Mouse (Mus musculus) C2C12 (cell line): ENCODE data around the gene Dpy30. TPM values are rescaled to one million over a fixed set of nuclear protein-coding genes. Genes with fewer than 3 reads are reported as not detected.
A peak's percentile ranks its signal among the peaks of the same experiment; 100 is the strongest.

Experiments used
- H3K27me3 ChIP-seq: one replicate; pipeline ENCODE4 v1.6.1; 2011; ENCODE audit not compliant: control insufficient read depth, insufficient read depth, insufficient read length
- H3K36me3 ChIP-seq: one replicate; pipeline ENCODE4 v1.6.1; 2011; ENCODE audit not compliant: control insufficient read depth, insufficient read depth
- H3K4me3 ChIP-seq: one replicate; pipeline ENCODE4 v1.5.1; 2011; ENCODE audit warnings: mild to moderate bottlenecking, control low read depth; ENCODE audit not compliant: poor library complexity, insufficient read depth, severe bottlenecking
- H3K79me2 ChIP-seq: one replicate; pipeline ENCODE4 v1.6.1; 2011; ENCODE audit not compliant: control insufficient read depth, insufficient read depth
- H3K79me3 ChIP-seq: one replicate; pipeline ENCODE4 v1.6.1; 2011; ENCODE audit warnings: low read depth, control low read depth
- H3ac ChIP-seq: one replicate; pipeline ENCODE3; 2011; ENCODE audit warnings: low read depth; ENCODE audit not compliant: control insufficient read depth, insufficient read length
- CEBPB ChIP-seq: IDR thresholded peaks from one replicate; pipeline ENCODE4 v1.6.1; 2011; ENCODE audit warnings: low read depth, mild to moderate bottlenecking, control low read depth, moderate library complexity
- CTCF ChIP-seq: IDR thresholded peaks from one replicate; pipeline ENCODE4 v1.5.1; 2011; ENCODE audit not compliant: control insufficient read depth, insufficient read depth, insufficient read length
- FOSL1 ChIP-seq: IDR thresholded peaks from one replicate; pipeline ENCODE4 v1.8.0; 2011; ENCODE audit warnings: mild to moderate bottlenecking, low read length; ENCODE audit not compliant: poor library complexity, insufficient read depth, severe bottlenecking
- MAX ChIP-seq: IDR thresholded peaks from one replicate; pipeline ENCODE4 v1.6.1; 2011; ENCODE audit warnings: mild to moderate bottlenecking, control low read depth
- MYOD1 ChIP-seq: IDR thresholded peaks from one replicate; pipeline ENCODE4 v1.6.1; 2011; ENCODE audit warnings: low read depth; ENCODE audit not compliant: control insufficient read depth, insufficient read length
- MYOG ChIP-seq: IDR thresholded peaks from one replicate; pipeline ENCODE4 v1.6.1; 2011; ENCODE audit not compliant: control insufficient read depth, insufficient read length; ENCODE audit errors: extremely low read depth
- USF1 ChIP-seq: IDR thresholded peaks from one replicate; pipeline ENCODE4 v1.6.1; 2011; ENCODE audit warnings: low read depth, mild to moderate bottlenecking, control low read depth, moderate library complexity
- polyA plus RNA-seq: library from polyadenylated mRNA; unstranded; fragments of >200 nt; fragmentation: generic; extraction: Trizol; gene quantifications from one replicate; pipeline ENCODE4 v1.2.1, GENCODE M21; 2012; ENCODE audit warnings: missing spikeins

Dpy30 gene
- polyA plus RNA-seq, 1 experiment, result 117 TPM

DNA sequence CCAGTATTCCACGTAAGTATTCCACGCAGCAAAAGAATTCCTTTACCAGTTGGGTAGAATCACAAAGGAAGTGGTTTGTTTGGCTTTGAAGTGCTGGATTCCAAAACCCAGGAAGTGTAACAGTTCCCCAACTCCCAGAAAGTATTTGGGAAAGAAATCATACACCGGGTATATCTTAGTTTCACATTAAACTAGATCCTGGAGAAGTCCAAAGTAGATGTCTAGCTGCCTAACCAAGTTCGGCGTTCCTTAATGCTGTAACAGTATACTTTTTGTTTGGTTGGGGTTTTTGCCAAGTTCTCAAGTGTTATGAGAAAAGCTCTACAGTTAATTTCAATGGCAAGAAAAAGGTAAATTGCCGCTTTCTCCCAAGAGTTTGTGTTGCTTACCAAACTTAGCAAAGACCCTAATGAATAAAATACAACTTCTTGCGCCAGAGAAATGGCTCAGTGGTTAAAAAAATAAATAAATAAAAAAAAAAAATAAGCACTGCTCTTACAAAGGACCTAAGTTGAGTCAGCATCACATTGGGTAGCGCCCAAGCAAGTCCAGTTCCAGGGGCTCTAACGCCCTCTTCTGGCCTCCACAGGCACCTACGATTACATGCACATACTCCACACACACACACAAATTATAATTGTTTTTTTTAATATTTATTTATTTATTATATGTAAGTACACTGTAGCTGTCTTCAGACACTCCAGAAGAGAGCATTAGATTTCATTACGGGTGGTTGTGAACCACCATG, 27.5 kb downstream of the Dpy30 start:
- Histone ChIP-seq H3K79me2 (peaks cover 33% of the 10 kb centered on the region), H3K36me3 (peaks cover 24% of the 10 kb centered on the region), H3ac (peak overlapping the region; percentile 65), H3K79me3 (peaks cover 29% of the 10 kb centered on the region), H3K27me3 (no peaks in the 10 kb centered on the region), H3K4me3 (peak overlapping the region; percentile 90)
- TF ChIP-seq FOSL1 (no peak), CTCF (peak; percentile 36)

DNA sequence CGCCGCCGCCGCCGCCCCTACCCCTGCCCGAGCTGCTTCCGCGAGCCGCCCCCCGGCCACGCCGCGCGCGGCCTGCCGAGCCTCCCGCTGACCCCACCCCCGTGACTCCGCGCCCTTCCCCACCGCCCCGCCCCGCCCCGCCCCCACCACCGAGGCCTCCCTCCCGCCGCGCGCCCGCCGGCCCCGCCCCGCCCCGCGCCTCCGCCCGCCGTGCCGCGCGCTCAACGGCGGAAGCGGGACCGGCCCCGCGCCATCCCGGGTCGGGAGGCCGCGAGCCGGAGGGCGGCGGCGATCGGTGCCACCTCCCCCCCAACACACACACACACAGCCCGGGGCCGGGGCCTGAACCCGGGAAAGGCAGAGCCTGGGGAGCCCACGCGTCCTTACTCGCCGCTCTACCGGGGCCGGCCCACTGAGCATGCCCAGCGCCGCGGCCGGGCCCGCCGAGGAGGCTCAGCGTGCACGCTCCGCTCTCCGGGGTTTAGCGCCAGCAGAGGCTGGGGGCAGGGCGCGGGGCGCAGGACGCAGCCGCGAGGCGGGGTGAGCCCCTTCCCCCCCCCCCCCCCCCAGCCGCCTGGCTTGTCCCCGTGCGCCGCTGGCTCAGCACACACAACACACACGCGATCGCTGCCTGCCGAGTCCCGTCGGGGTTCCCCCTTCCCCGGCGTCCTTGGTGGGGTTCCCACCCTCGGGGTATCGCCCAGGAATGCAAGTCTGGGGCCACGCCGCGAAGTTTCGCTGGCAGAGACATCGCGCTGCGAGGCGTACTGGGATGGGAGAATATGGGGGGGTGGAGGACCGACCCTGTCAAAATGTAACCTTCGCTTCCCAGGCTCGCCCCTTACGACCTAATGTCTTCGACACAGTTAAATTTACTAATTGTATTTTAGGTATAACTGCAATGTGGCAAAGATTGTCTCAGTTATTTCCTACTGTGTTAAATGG, 28.4 kb downstream of the Dpy30 start, which contains the start of gene Memo1:
Memo1 (minus strand) TSS at position 496 of the 945 bp plus-strand sequence.
- Histone ChIP-seq H3ac (peak within 1 kb of the TSS; percentile 76), H3K36me3 (peaks cover 17% of the 10 kb centered on the region), H3K27me3 (no peaks in the 10 kb centered on the region), H3K4me3 (peak within 1 kb of the TSS; percentile 90), H3K79me3 (peaks cover 38% of the 10 kb centered on the region), H3K79me2 (peaks cover 43% of the 10 kb centered on the region)
- TF ChIP-seq MYOD1 (no peak), CEBPB (no peak), USF1 (no peak), CTCF (no peak), FOSL1 (no peak), MAX (no peak), MYOG (no peak)

DNA sequence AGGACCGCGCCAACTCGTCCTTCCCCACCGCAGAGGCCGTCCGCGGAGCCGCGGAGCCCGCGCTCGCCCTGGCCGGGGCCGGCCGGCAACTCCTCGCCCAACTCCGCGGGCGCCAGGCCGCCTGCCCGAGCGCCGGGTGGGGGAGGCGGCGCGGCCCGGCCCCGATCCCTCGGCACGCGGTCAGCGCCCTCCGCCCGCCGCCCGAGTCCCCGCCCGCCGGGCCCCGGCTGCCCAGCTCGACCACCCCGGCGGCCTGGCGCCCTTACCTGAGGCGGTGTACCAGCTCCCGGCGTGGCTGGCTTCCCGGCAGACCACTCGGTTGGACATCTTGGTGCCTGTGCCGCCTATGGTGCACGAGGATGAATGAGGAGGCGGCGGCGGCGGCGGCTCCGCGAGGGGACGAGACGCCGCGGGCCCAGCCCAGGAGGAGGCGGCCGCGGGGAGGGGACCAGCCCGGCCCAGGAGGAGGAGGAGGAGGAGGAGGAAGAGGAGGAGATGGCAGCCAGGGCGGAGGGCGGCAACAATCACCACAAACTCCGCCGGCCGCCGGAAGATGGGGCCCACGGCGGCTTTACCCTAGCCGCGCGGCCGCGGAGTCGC, 29.2 kb downstream of the Dpy30 start:
- Histone ChIP-seq H3ac (peak overlapping the region; percentile 76), H3K36me3 (peaks cover 18% of the 10 kb centered on the region), H3K79me2 (peaks cover 50% of the 10 kb centered on the region), H3K4me3 (peak overlapping the region; percentile 90), H3K27me3 (no peaks in the 10 kb centered on the region), H3K79me3 (peaks cover 46% of the 10 kb centered on the region)
- TF ChIP-seq CEBPB (no peak), FOSL1 (no peak)

DNA sequence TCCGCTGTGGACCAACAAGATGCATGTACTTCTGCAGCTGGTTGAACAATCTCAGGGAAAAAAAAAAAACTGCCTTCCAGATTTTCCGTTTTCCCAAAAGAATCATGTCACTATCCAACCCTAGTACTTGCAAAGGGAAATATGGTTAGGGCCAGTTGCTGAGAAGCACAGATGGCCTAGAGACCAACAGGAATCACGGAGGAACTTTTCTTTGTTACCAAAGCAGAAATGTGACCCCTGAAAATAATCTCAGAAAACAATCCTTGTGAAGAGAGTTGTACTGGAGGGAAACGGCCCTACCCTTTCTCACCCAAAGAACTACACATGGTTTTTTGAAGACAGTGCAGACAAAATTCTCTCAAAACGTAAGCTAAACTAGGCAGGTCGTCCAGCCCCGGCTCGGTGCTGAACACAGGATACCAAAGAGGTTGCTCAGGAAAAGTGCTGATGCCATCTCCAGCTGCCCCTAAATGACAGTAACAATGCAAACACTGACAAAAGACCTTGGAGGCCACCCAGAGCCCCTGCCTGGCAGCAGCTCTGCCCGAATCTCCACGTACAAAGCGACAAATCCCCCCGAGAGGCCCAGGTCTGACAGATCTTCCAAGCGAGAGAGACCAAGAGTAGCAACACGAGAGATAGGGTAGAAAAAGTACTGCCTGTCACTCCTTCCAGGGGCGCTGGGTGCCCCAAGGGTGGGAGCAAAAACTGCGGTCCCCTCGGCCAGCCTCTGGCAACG, 29.9 kb downstream of the Dpy30 start:
- Histone ChIP-seq H3K79me2 (peaks cover 57% of the 10 kb centered on the region), H3K27me3 (no peaks in the 10 kb centered on the region), H3K79me3 (peaks cover 52% of the 10 kb centered on the region), H3ac (peak overlapping the region; percentile 76), H3K36me3 (peaks cover 15% of the 10 kb centered on the region), H3K4me3 (peak overlapping the region; percentile 90)
- TF ChIP-seq MAX (no peak), USF1 (no peak), MYOG (no peak), FOSL1 (no peak), CTCF (no peak), MYOD1 (no peak), CEBPB (no peak)

DNA sequence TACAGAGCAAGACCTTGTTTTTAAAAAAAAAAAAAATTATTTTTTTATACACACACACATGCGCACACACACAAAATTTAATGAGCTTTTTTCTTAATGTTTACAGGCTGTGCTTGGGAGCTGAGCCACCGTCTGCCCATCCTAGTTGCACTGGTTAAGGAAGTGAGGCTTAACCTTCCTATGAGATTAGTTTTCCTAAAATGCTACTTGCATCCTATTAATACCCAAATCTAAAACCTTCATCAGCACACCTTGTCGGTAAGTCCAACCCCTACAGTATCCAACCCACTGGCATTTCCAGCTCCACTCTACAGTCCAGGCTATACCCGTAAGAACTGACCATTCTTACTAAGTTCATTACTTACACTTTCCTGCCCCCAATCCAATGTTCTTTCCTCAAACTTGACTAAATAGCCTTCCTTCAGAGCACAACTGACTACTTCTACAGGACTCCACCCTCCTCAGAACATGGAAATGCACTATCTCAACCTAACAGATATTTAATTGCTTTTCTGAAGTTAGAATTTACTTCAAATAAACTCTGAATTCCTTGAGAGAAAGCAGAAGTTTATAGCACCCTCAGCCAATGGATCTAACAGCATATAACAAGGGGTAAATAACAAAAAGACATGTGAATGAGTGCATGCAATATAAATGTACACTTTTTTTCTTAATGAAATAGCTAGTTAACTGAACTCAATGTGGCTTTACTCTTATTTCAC, 31.9 kb downstream of the Dpy30 start:
- Histone ChIP-seq H3ac (no peak overlapping the region), H3K4me3 (no peak overlapping the region), H3K79me3 (peaks cover 70% of the 10 kb centered on the region), H3K27me3 (no peaks in the 10 kb centered on the region), H3K36me3 (peaks cover 15% of the 10 kb centered on the region), H3K79me2 (peaks cover 78% of the 10 kb centered on the region)
- TF ChIP-seq USF1 (no peak), CTCF (no peak), MYOG (no peak), FOSL1 (no peak), CEBPB (no peak), MYOD1 (no peak), MAX (no peak)
